Mouse (Mus musculus) liver, adult 2 months (tissue): ENCODE results near the gene Ptprg.

Experiments used
- CTCF ChIP-seq: fragments of 200-500 bp; IDR thresholded peaks from 2 replicates; pipeline ENCODE4 v1.5.1; 2011; ENCODE audit warnings: low read depth, low read length, control low read depth
- POLR2A ChIP-seq: fragments of 200-500 bp; IDR thresholded peaks from 2 replicates; pipeline ENCODE4 v1.6.1; 2011; ENCODE audit warnings: low read length, control low read depth; ENCODE audit not compliant: insufficient read depth; ENCODE audit errors: extremely low read depth

DNA sequence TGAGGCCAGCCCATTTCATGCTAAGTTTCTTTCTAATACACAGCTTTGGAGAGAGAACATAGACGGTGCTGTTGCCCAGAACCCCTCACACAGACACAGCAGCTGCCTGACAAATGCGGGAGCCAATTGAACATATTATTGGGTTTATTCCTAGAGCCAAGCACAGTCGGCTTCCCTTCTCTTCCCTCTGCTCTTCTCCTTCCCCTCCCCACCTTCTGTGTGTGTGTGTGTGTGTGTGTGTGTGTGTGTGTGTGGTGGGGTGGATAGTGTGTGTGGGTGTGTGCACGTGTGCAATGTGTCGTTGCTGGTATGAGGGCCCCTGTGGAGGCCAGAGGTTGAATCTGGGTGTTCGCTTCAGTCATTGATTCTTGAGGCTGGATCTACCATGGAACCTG, 270.4 kb downstream of the Ptprg start:
- no peak for TF ChIP-seq CTCF
- no peak for TF ChIP-seq POLR2A
